Mouse (Mus musculus): ENCODE data around the gene Gm17604. TPM values are rescaled to one million over a fixed set of nuclear protein-coding genes. Genes with fewer than 3 reads are reported as not detected.

Gm17604 gene
- not detected for polyA plus RNA-seq (2014; fragmentation: Illumina TruSeq; extraction: RNeasy Lipid Tissue Mini Kit (QIAGEN cat#74804); ENCODE audit: low read depth, low replicate concordance)

DNA sequence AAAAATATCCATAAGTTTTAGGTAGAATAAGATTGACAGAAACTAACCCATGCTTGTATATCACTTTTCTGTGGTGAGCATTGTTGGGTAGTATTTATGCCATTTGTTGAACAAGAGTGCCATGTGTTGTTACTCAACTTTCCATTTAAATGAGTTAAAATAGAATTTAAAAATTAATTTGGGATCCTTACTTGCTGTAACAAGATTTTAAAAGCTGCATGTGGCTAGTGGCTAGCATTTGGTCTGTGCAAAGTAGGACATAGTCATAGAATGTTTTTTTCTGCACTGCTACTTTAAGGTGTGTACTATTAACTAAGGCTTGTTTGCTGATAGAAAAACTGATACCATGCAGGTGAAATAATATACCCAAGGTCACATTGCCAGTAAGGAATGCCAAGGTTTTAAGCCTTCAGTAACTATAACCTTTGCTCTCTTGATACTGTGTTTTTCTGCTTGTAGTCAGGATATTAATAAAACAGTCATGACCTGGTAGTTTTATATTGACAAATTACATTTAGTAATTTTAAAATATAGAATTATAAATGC lies at the start of gene Gm17604:
Gm17604 (minus strand) TSS at position 51 of the 546 bp plus-strand sequence.

DNA sequence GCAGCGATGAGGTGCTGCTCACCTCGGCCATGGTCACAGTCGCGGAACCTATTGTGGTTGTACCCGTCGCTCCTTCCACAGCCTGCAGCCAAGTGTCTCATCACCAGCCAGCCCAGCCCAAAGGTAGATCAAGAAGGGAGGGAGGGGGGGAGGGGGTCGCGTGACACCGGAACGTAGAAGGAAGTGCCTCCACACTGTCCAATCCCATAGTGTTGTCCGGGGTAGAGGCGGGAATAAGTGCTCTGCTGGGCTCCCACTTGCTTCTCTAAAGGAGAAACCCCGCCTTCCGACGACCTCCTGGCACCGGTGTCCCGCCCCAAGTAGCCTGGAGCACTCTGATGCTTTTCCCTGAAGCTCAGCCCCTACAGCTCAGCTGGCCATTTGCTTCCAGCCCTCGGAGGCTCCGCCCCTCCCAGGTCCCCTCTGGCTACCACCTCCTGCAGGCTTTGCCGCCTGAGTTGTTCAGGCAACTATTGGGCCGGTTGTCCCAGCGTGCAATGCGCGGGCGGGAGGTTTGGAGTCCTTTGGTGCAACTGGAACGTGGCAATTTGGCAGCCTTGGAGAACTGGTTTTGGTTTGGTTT lies 24.3 kb downstream of the Gm17604 start, which contains the start of the genes Mospd2 and Fancb:
Mospd2 (minus strand) TSS at position 183 of the 583 bp plus-strand sequence.
Fancb (plus strand) TSS at position 400 of the 583 bp plus-strand sequence.

Other genes with a start within 250 kb of the Gm17604 start
- 56.4 TPM for gene Mospd2, start 24.5 kb downstream of the Gm17604 start, polyA plus RNA-seq (2014; fragmentation: Illumina TruSeq; extraction: RNeasy Lipid Tissue Mini Kit (QIAGEN cat#74804); ENCODE audit: low read depth, low replicate concordance)
- 2.0 TPM for gene Fancb, start 24.2 kb downstream of the Gm17604 start, polyA plus RNA-seq (2014; fragmentation: Illumina TruSeq; extraction: RNeasy Lipid Tissue Mini Kit (QIAGEN cat#74804); ENCODE audit: low read depth, low replicate concordance)

Data from adipose tissue, adult 10 weeks (tissue).